ENCODE assay signal across 9 mouse cellular contexts in the genomic region with DNA sequence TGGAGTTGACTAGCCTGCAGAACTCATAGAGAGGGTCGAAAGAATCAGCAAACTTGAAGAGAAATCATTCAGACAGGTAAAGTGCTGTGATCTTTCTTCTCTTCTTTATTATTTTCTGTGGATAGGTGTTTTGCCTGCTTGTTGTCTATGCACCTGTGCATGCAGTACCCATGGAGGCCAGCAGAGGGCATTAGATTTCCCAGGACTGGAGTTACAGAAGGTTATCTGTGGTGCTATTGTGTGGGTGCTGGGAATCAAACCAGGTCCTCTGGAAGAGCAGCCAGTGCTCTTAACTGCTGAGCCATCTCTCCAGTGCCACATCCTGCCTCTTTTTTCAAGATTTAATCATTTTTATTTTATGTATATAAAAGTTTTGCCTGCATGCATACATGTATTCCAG. TPM values are rescaled to one million over a fixed set of nuclear protein-coding genes. Genes with fewer than 3 reads are reported as not detected.
DNase-seq lines count a peak whose midpoint lies in the region; ATAC-seq and TF ChIP-seq lines count a peak whose summit lies in the region.
"Had no signal": no experiment of that assay in that cellular context is flagged by ENCODE, and none has a peak within 500 bp of the region (broad histone marks: within the 10 kb centered on the region; RNA-seq: fewer than 3 reads in every experiment).

No protein-coding gene starts in this region.

- intact Hi-C loops in gastrocnemius, postnatal 14 days (cut with DNase I; ENCODE audit: low total_unique reads): no loop called here

- H3K9me3 ChIP-seq in liver, embryonic 12.5 days (replicated peaks): no peaks in the 10 kb centered on the region

- peak; percentile 74 for DNase-seq in CD4-positive, CD25-positive, alpha-beta regulatory T cell, adult 2 months (ENCODE audit: low read depth, low spot score)
- DNase-seq in liver, adult 2 months (ENCODE audit: extremely low read depth, low read depth, low spot score): no peak
- DNase-seq in kidney, postnatal 36 days: peak; percentile 23 to 65
- peak; percentile 61 for DNase-seq in thymus, postnatal 0 days (ENCODE audit: low spot score)
- DNase-seq in gastrocnemius, adult 18-20 months (ENCODE audit: low spot score): no peak
- no peak for DNase-seq in gastrocnemius, postnatal 14 days

- peak; percentile 41; the same call in 1 of the 2 replicates for TF ChIP-seq CTCF in liver, adult 2 months (IDR thresholded peaks at IDR 0.05; ENCODE audit: low read depth, low read length)

- H3K9ac ChIP-seq in liver, adult 2 months (ENCODE audit: low read depth, low read length): no peak overlapping the region
- no peak overlapping the region for H3K9ac ChIP-seq in liver, embryonic 12.5 days

- H3K36me3 ChIP-seq in liver, adult 2 months (ENCODE audit: control insufficient read depth, insufficient read depth, low read length): no peaks in the 10 kb centered on the region
- peaks cover 21% of the 10 kb centered on the region for H3K36me3 ChIP-seq in liver, embryonic 12.5 days

- H3K4me3 ChIP-seq in liver, adult 2 months (ENCODE audit: insufficient read depth, low read depth, low read length): no peak overlapping the region
- H3K4me3 ChIP-seq in liver, embryonic 12.5 days: no peak overlapping the region

- no peaks in the 10 kb centered on the region for H3K79me2 ChIP-seq in liver, adult 2 months (ENCODE audit: control insufficient read depth, insufficient read depth, low read length)

- ATAC-seq in CD4-positive, CD25-positive, alpha-beta regulatory T cell, adult 4 months: no peak
- ATAC-seq in liver, embryonic 12.5 days: no peak

- no peaks in the 10 kb centered on the region for H3K4me1 ChIP-seq in liver, adult 2 months (ENCODE audit: control insufficient read depth, insufficient read depth, low read length)
- H3K4me1 ChIP-seq in liver, embryonic 12.5 days: no peaks in the 10 kb centered on the region

- no peak overlapping the region for H3K4me2 ChIP-seq in liver, embryonic 12.5 days

- whole genome bisulfite sequencing in liver, adult 2 months: 46% methylated on average over 1 of the region's 1 CpGs
- WGBS in liver, embryonic 12.5 days (ENCODE audit: insufficient replicate concordance): 39% methylated on average over 1 of the region's 1 CpGs

- no peaks in the 10 kb centered on the region for H3K27me3 ChIP-seq in liver, adult 2 months (ENCODE audit: control insufficient read depth, insufficient read depth, low read length)
- no peaks in the 10 kb centered on the region for H3K27me3 ChIP-seq in liver, embryonic 12.5 days (replicated peaks)

- no peak for TF ChIP-seq POLR2A in liver, adult 2 months (IDR thresholded peaks at IDR 0.05; ENCODE audit: extremely low read depth, insufficient read depth, low read length)

- no peak overlapping the region for H3K27ac ChIP-seq in liver, adult 2 months (replicated peaks; ENCODE audit: insufficient read depth, low read depth, low read length)
- no peak overlapping the region for H3K27ac ChIP-seq in liver, embryonic 12.5 days
- H3K27ac ChIP-seq: macrophage had no signal

RNA-seq across cellular contexts. Expression of gene Fgd3, which starts 28.7 kb away (rescaled TPM):
- 10 to 100 TPM; 17.9 to 23.2 TPM for polyA plus RNA-seq in CD4-positive, CD25-positive, alpha-beta regulatory T cell, adult 4 months (2017; shearing (Covaris generic))
- 0.60 and 0.65 TPM in 2 replicates for total RNA-seq in liver, adult 2 months (2014; rRNA removed)
- 0.40 and 0.51 TPM in 2 replicates for polyA plus RNA-seq in liver, adult 2 months (2012; rRNA removed)
- 0.32 and 0.49 TPM in 2 replicates for polyA plus RNA-seq in liver, embryonic 12.5 days (2016; fragmentation: Nextera tagmentation; extraction: Ambion mirVana)
- 1.7 and 2.1 TPM in 2 replicates for polyA plus RNA-seq in thymus, postnatal 0 days (2015; fragmentation: Nextera tagmentation; extraction: Ambion mirVana)
- total RNA-seq in gastrocnemius, adult 18-20 months (2021): under 1 TPM; 0.41 to 0.90 TPM
- 1 to 10 TPM in 1 of 2 experiments, under 1 TPM in 1; 0.93 to 1.3 TPM for total RNA-seq in gastrocnemius, postnatal 14 days (2021)

RNA-seq across cellular contexts. Expression of gene Susd3, which starts 42.9 kb away (rescaled TPM):
- 10 to 100 TPM; 60.4 to 88.7 TPM for polyA plus RNA-seq in CD4-positive, CD25-positive, alpha-beta regulatory T cell, adult 4 months (2017; shearing (Covaris generic))
- total RNA-seq in liver, adult 2 months (2014; rRNA removed): 0.18 and 0.27 TPM in 2 replicates
- 0.49 and 1.1 TPM in 2 replicates for polyA plus RNA-seq in liver, adult 2 months (2012; rRNA removed)
- polyA plus RNA-seq in liver, embryonic 12.5 days (2016; fragmentation: Nextera tagmentation; extraction: Ambion mirVana): 2.4 and 2.5 TPM in 2 replicates
- polyA plus RNA-seq in thymus, postnatal 0 days (2015; fragmentation: Nextera tagmentation; extraction: Ambion mirVana): 11.3 and 14.1 TPM in 2 replicates
- total RNA-seq in gastrocnemius, adult 18-20 months (2021): under 1 TPM in 1 of 2 experiments, not detected in 1; 0.24 TPM
- under 1 TPM; 0.16 to 0.51 TPM for total RNA-seq in gastrocnemius, postnatal 14 days (2021)

RNA-seq across cellular contexts. Expression of gene Bicd2, which starts 50.0 kb away (rescaled TPM):
- polyA plus RNA-seq in CD4-positive, CD25-positive, alpha-beta regulatory T cell, adult 4 months (2017; shearing (Covaris generic)): 1 to 10 TPM; 5.9 to 6.1 TPM
- total RNA-seq in liver, adult 2 months (2014; rRNA removed): 7.4 and 7.6 TPM in 2 replicates
- 6.2 and 8.7 TPM in 2 replicates for polyA plus RNA-seq in liver, adult 2 months (2012; rRNA removed)
- 14.7 and 15.2 TPM in 2 replicates for polyA plus RNA-seq in liver, embryonic 12.5 days (2016; fragmentation: Nextera tagmentation; extraction: Ambion mirVana)
- polyA plus RNA-seq in thymus, postnatal 0 days (2015; fragmentation: Nextera tagmentation; extraction: Ambion mirVana): 25.4 and 27.0 TPM in 2 replicates
- 10 to 100 TPM; 23.4 to 28.6 TPM for total RNA-seq in gastrocnemius, adult 18-20 months (2021)
- total RNA-seq in gastrocnemius, postnatal 14 days (2021): 10 to 100 TPM; 20.5 to 21.2 TPM

Comparison
In these comparisons a context has a peak if more than half of its experiments do, and no peak if none do; other contexts are left out.
1. DNase-seq: peak in CD4-positive, CD25-positive, alpha-beta regulatory T cell, adult 2 months (single experiment), kidney, postnatal 36 days (2 of 2) and thymus, postnatal 0 days (single experiment); none in liver, adult 2 months (single experiment), gastrocnemius, adult 18-20 months (single experiment) and gastrocnemius, postnatal 14 days (single experiment).